Mouse (Mus musculus) thymus, adult 2 months (tissue): ENCODE results near the gene Adgb.

Experiments
- CTCF ChIP-seq: fragments of 200-500 bp; IDR thresholded peaks from 2 replicates; pipeline ENCODE4 v1.5.1; 2012; ENCODE audit warnings: mild to moderate bottlenecking, control low read depth, low read length, moderate library complexity, borderline replicate concordance; ENCODE audit not compliant: control insufficient read depth, poor library complexity, insufficient read depth; ENCODE audit errors: extremely low read depth
- POLR2A ChIP-seq: fragments of 200-500 bp; IDR thresholded peaks from 2 replicates; pipeline ENCODE4 v1.6.1; 2012; ENCODE audit warnings: mild to moderate bottlenecking, low read length, control low read depth, moderate library complexity; ENCODE audit not compliant: control insufficient read depth, poor library complexity, insufficient read depth; ENCODE audit errors: extremely low read depth

DNA sequence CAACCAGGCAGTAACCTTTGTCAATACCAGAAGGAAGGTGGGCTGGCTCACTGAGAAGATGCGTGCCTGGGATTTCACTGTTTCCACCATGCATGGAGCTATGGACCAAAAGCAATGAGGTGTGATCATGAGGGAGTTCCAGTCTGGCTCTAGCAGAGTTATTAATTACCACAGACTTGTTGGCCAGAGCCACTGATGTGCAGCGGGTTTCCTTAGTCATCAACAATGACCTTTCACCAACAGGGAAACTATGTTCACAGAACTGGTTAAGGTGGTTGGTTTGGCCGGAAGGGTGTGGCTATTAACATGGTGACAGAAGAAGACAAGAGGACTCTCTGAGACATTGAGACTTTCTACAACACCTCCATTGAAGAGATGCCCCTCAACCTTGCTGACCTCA is 128.2 kb downstream of the Adgb start:
- no peak for TF ChIP-seq CTCF
- no peak for TF ChIP-seq POLR2A
